Mouse (Mus musculus): ENCODE measurements around the gene Pitpnm1.

DNA sequence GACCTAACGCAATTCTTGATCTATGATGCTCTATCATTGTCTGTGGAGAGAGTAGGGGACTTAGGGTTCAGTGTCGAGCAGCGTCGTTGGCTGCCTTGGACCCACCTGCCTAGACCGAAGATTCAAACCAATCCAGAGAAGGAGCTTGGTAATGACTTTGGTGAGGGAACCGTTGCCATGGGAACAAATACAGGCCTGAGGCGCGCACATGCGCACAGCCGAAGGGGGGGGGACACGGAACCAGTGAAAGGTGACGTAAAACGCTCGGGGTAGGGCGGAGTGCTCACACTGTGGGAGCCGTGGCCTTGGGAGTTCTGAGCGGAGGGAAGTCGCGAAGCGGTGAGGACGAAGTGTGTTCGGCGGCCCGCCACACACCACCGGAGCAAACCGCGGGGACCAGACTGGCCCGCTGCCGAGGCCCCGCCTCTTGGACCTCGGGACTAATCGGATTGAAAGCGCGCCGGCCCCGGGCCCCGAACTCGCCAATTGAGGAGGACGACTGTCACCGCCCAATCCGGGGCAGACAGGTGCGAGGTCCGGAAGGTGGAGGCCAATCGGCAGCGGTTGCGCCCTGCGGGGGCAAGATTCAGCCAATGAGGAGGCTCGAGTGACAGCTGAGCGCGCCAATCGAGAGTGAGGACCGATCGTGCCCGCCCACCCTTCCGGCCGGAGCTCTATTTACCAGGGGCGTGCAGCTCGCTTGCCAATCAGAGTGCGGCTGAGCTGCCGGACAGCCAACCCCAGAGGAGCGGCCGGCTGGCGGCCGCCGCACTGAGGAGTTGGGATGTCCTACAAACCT lies 3.0 kb upstream of the Pitpnm1 start, which contains the start of gene Cdk2ap2:
- no peak for TF ChIP-seq CTCF (IDR thresholded peaks at IDR 0.05; ENCODE audit: extremely low read depth, insufficient read depth, insufficient read length, insufficient replicate concordance)
- TF ChIP-seq POLR2A (IDR thresholded peaks at IDR 0.05; ENCODE audit: low read depth, low read length) = peak; percentile 73
